Mouse (Mus musculus): ENCODE data around the gene Dusp28. TPM values are rescaled to one million over a fixed set of nuclear protein-coding genes. Genes with fewer than 3 reads are reported as not detected.
A peak's percentile ranks its signal among the peaks of the same experiment; 100 is the strongest.
"Not testable (repeated sequence)": the region's sequence is repeated elsewhere in the genome, so short reads cannot be mapped to it uniquely, and the experiment has no call there.

Gene Dusp28
- polyA plus RNA-seq, 1 experiment from 2014 or later: 6.2 TPM

- Histone ChIP-seq H3K36me3 (ENCODE audit: control insufficient read depth, insufficient read depth, low read length) (peaks cover 11% of the 10 kb centered on the region), H3K4me3 (ENCODE audit: low read depth, low read length) (no peak overlapping the region), H3K4me2 (no peak overlapping the region), H3K9me3 (replicated peaks; ENCODE audit: control insufficient read depth, low read length) (no peaks in the 10 kb centered on the region; the same call in 1 of the 2 replicates), H3K4me1 (ENCODE audit: control insufficient read depth, insufficient read depth, low read length) (peaks cover 11% of the 10 kb centered on the region), H3K27ac (ENCODE audit: low read depth, low read length) (no peak overlapping the region), H3K27me3 (ENCODE audit: control insufficient read depth, insufficient read depth, low read length) (no peaks in the 10 kb centered on the region), H3K9ac (ENCODE audit: low read depth, low read length) (no peak overlapping the region)
- 84% methylated on average over 3 of the region's 3 CpGs for WGBS (ENCODE audit: insufficient replicate concordance)
- ATAC-seq (replicated peaks; ENCODE audit: insufficient number of reproducible peaks, low FRiP score, low TSS enrichment): no peak
Observed at GRCm38 (mm10) chr1:92937797-92938196, 31.0 kb downstream of the Dusp28 start.

GRCm38 (mm10) chr1:92939746-92940145 lies 33.0 kb downstream of the Dusp28 start:
- no peak overlapping the region for H3K4me3 ChIP-seq (ENCODE audit: low read depth, low read length)
- no peak for ATAC-seq (replicated peaks; ENCODE audit: insufficient number of reproducible peaks, low FRiP score, low TSS enrichment)
- peaks cover 17% of the 10 kb centered on the region for H3K36me3 ChIP-seq (ENCODE audit: control insufficient read depth, insufficient read depth, low read length)
- no peak overlapping the region for H3K27ac ChIP-seq (ENCODE audit: low read depth, low read length)
- H3K9me3 ChIP-seq (replicated peaks; ENCODE audit: control insufficient read depth, low read length): no peaks in the 10 kb centered on the region
- H3K4me2 ChIP-seq: no peak overlapping the region
- H3K9ac ChIP-seq (ENCODE audit: low read depth, low read length): no peak overlapping the region
- no peaks in the 10 kb centered on the region for H3K27me3 ChIP-seq (ENCODE audit: control insufficient read depth, insufficient read depth, low read length)
- peaks cover 11% of the 10 kb centered on the region for H3K4me1 ChIP-seq (ENCODE audit: control insufficient read depth, insufficient read depth, low read length)
- 90% methylated on average over 4 of the region's 4 CpGs for whole genome bisulfite sequencing (ENCODE audit: insufficient replicate concordance)

- WGBS (ENCODE audit: insufficient replicate concordance): 88% methylated on average over 19 of the region's 19 CpGs
- peaks cover 27% of the 10 kb centered on the region for H3K36me3 ChIP-seq (ENCODE audit: control insufficient read depth, insufficient read depth, low read length)
- ATAC-seq (replicated peaks; ENCODE audit: insufficient number of reproducible peaks, low FRiP score, low TSS enrichment): no peak
- H3K4me3 ChIP-seq (ENCODE audit: low read depth, low read length): no peak overlapping the region
- H3K4me2 ChIP-seq: no peak overlapping the region
- no peaks in the 10 kb centered on the region for H3K9me3 ChIP-seq (replicated peaks; ENCODE audit: control insufficient read depth, low read length)
- no peaks in the 10 kb centered on the region for H3K4me1 ChIP-seq (ENCODE audit: control insufficient read depth, insufficient read depth, low read length)
- H3K27ac ChIP-seq (ENCODE audit: low read depth, low read length): no peak overlapping the region
- no peak overlapping the region for H3K9ac ChIP-seq (ENCODE audit: low read depth, low read length)
- H3K27me3 ChIP-seq (ENCODE audit: control insufficient read depth, insufficient read depth, low read length): no peaks in the 10 kb centered on the region
Observed at GRCm38 (mm10) chr1:92943219-92943989, 36.6 kb downstream of the Dusp28 start.

- H3K27me3 ChIP-seq (ENCODE audit: control insufficient read depth, insufficient read depth, low read length): no peaks in the 10 kb centered on the region
- H3K27ac ChIP-seq (ENCODE audit: low read depth, low read length): no peak overlapping the region
- ATAC-seq (replicated peaks; ENCODE audit: insufficient number of reproducible peaks, low FRiP score, low TSS enrichment): no peak
- H3K9me3 ChIP-seq (replicated peaks; ENCODE audit: control insufficient read depth, low read length): no peaks in the 10 kb centered on the region
- WGBS (ENCODE audit: insufficient replicate concordance): 98% methylated on average over 3 of the region's 3 CpGs
- H3K9ac ChIP-seq (ENCODE audit: low read depth, low read length): no peak overlapping the region
- H3K4me3 ChIP-seq (ENCODE audit: low read depth, low read length): no peak overlapping the region
- H3K4me1 ChIP-seq (ENCODE audit: control insufficient read depth, insufficient read depth, low read length): no peaks in the 10 kb centered on the region
- H3K4me2 ChIP-seq: no peak overlapping the region
- peaks cover 15% of the 10 kb centered on the region; the same call in 1 of the 2 replicates for H3K36me3 ChIP-seq (ENCODE audit: control insufficient read depth, insufficient read depth, low read length)
Observed at GRCm38 (mm10) chr1:92947966-92948365, 41.2 kb downstream of the Dusp28 start.

GRCm38 (mm10) chr1:92949426-92949825 lies 42.6 kb downstream of the Dusp28 start:
- 59% methylated on average over 6 of the region's 6 CpGs for WGBS (ENCODE audit: insufficient replicate concordance)
- Histone ChIP-seq H3K9ac (ENCODE audit: low read depth, low read length) (no peak overlapping the region), H3K36me3 (ENCODE audit: control insufficient read depth, insufficient read depth, low read length) (peaks cover 12% of the 10 kb centered on the region; the same call in 1 of the 2 replicates), H3K27ac (ENCODE audit: low read depth, low read length) (no peak overlapping the region), H3K4me1 (ENCODE audit: control insufficient read depth, insufficient read depth, low read length) (no peaks in the 10 kb centered on the region), H3K4me2 (no peak overlapping the region), H3K4me3 (ENCODE audit: low read depth, low read length) (no peak overlapping the region), H3K27me3 (ENCODE audit: control insufficient read depth, insufficient read depth, low read length) (no peaks in the 10 kb centered on the region), H3K9me3 (replicated peaks; ENCODE audit: control insufficient read depth, low read length) (no peaks in the 10 kb centered on the region)
- ATAC-seq (replicated peaks; ENCODE audit: insufficient number of reproducible peaks, low FRiP score, low TSS enrichment): no peak

GRCm38 (mm10) chr1:92950607-92951006 lies 43.8 kb downstream of the Dusp28 start, which contains the start of gene Gpr35:
Gpr35 (plus strand) TSS chr1:92950865.
- no peak within 1 kb of the TSS for H3K27ac ChIP-seq (ENCODE audit: low read depth, low read length)
- no peak for ATAC-seq (replicated peaks; ENCODE audit: insufficient number of reproducible peaks, low FRiP score, low TSS enrichment)
- no peaks in the 10 kb centered on the region for H3K27me3 ChIP-seq (ENCODE audit: control insufficient read depth, insufficient read depth, low read length)
- WGBS (ENCODE audit: insufficient replicate concordance): 58% methylated on average over 5 of the region's 5 CpGs
- no peak within 1 kb of the TSS for H3K9ac ChIP-seq (ENCODE audit: low read depth, low read length)
- no peak within 1 kb of the TSS for H3K4me3 ChIP-seq (ENCODE audit: low read depth, low read length)
- H3K4me2 ChIP-seq: no peak within 1 kb of the TSS
- no peaks in the 10 kb centered on the region for H3K4me1 ChIP-seq (ENCODE audit: control insufficient read depth, insufficient read depth, low read length)
- peaks cover 6% of the 10 kb centered on the region; the same call in 1 of the 2 replicates for H3K36me3 ChIP-seq (ENCODE audit: control insufficient read depth, insufficient read depth, low read length)
- H3K9me3 ChIP-seq (replicated peaks; ENCODE audit: control insufficient read depth, low read length): no peaks in the 10 kb centered on the region

- Histone ChIP-seq H3K36me3 (ENCODE audit: control insufficient read depth, insufficient read depth, low read length) (no peaks in the 10 kb centered on the region), H3K4me1 (ENCODE audit: control insufficient read depth, insufficient read depth, low read length) (no peaks in the 10 kb centered on the region), H3K4me2 (no peak overlapping the region), H3K27me3 (ENCODE audit: control insufficient read depth, insufficient read depth, low read length) (no peaks in the 10 kb centered on the region), H3K4me3 (ENCODE audit: low read depth, low read length) (no peak overlapping the region), H3K9ac (ENCODE audit: low read depth, low read length) (no peak overlapping the region), H3K9me3 (replicated peaks; ENCODE audit: control insufficient read depth, low read length) (no peaks in the 10 kb centered on the region), H3K27ac (ENCODE audit: low read depth, low read length) (no peak overlapping the region)
- ATAC-seq (replicated peaks; ENCODE audit: insufficient number of reproducible peaks, low FRiP score, low TSS enrichment): no peak
- 69% methylated on average over 2 of the region's 2 CpGs for WGBS (ENCODE audit: insufficient replicate concordance)
Observed at GRCm38 (mm10) chr1:92953641-92954040, 46.9 kb downstream of the Dusp28 start.

GRCm38 (mm10) chr1:92956571-92957335 lies 50.0 kb downstream of the Dusp28 start:
- H3K9me3 ChIP-seq (replicated peaks; ENCODE audit: control insufficient read depth, low read length); H3K36me3 ChIP-seq (ENCODE audit: control insufficient read depth, insufficient read depth, low read length); H3K27me3 ChIP-seq (ENCODE audit: control insufficient read depth, insufficient read depth, low read length); H3K9ac ChIP-seq (ENCODE audit: low read depth, low read length); H3K27ac ChIP-seq (ENCODE audit: low read depth, low read length); H3K4me1 ChIP-seq (ENCODE audit: control insufficient read depth, insufficient read depth, low read length); ATAC-seq (replicated peaks; ENCODE audit: insufficient number of reproducible peaks, low FRiP score, low TSS enrichment): not testable (repeated sequence)
- 5% methylated on average over 11 of the region's 11 CpGs for WGBS (ENCODE audit: insufficient replicate concordance)
- Histone ChIP-seq H3K4me2 (peak overlapping the region; percentile 53), H3K4me3 (ENCODE audit: low read depth, low read length) (0 out of 2 replicates have a peak overlapping the region, but pooled peaks have one; percentile 14)
